Mouse (Mus musculus): Measurements from ENCODE around the gene Itsn2. TPM values are rescaled to one million over a fixed set of nuclear protein-coding genes. Genes with fewer than 3 reads are reported as not detected.

Itsn2 gene
- polyA plus RNA-seq, 1 experiment = 35.4 TPM

- no peak for TF ChIP-seq POLR2A (IDR thresholded peaks at IDR 0.05; ENCODE audit: low read depth, low read length)
- no peak for TF ChIP-seq CTCF (conservative IDR thresholded peaks at IDR 0.05; ENCODE audit: insufficient read depth, insufficient read length, low read depth, low read length)
- Histone ChIP-seq H3K27me3 (replicated peaks; ENCODE audit: control insufficient read depth, insufficient read depth, low read length) (no peaks in the 10 kb centered on the region), H3K4me3 (ENCODE audit: insufficient read depth, low read depth, low read length) (no peak overlapping the region), H3K27ac (ENCODE audit: insufficient read depth, low read depth, low read length) (peak overlapping the region; percentile 82), H3K36me3 (ENCODE audit: control insufficient read depth, insufficient read depth, low read length) (no peaks in the 10 kb centered on the region), H3K4me1 (ENCODE audit: control insufficient read depth, insufficient read depth, low read length) (peaks cover 3% of the 10 kb centered on the region; the same call in 1 of the 2 replicates)
- DNase-seq = peak; percentile 81
Observed at GRCm38 (mm10) chr12:4582326-4582725, 10.1 kb upstream of the Itsn2 start.

DNA sequence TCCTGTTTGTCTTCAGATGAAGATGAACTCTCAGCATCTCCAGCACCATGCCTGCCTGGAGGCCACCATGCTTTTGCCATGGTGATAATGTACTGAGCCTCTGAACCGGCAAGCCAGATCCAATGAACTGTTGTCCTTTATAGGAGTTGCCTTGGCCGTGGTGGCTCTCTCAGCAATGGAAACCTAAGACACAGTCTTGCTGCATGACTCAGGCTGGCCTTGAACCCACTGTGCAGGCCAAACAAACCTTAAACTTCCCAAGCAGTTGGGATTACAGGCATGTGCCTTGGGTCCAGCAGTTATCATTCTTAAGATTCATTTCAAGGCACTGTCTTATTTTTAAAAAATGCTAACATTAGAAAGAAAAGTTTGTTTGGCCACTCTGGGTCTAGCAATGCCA is 4.6 kb upstream of the Itsn2 start:
- Histone ChIP-seq H3K4me3 (ENCODE audit: insufficient read depth, low read depth, low read length) (no peak overlapping the region), H3K4me1 (ENCODE audit: control insufficient read depth, insufficient read depth, low read length) (peaks cover 5% of the 10 kb centered on the region; the same call in 1 of the 2 replicates), H3K36me3 (ENCODE audit: control insufficient read depth, insufficient read depth, low read length) (no peaks in the 10 kb centered on the region), H3K27me3 (replicated peaks; ENCODE audit: control insufficient read depth, insufficient read depth, low read length) (no peaks in the 10 kb centered on the region), H3K27ac (ENCODE audit: insufficient read depth, low read depth, low read length) (no peak overlapping the region)
- 88% methylated on average over 2 of the region's 2 CpGs for WGBS
- TF ChIP-seq CTCF (conservative IDR thresholded peaks at IDR 0.05; ENCODE audit: insufficient read depth, insufficient read length, low read depth, low read length) = no peak
- no peak for TF ChIP-seq POLR2A (IDR thresholded peaks at IDR 0.05; ENCODE audit: low read depth, low read length)
- no peak for DNase-seq

GRCm38 (mm10) chr12:4588603-4589002 is 3.8 kb upstream of the Itsn2 start:
- peak; percentile 90 for DNase-seq
- Histone ChIP-seq H3K27ac (ENCODE audit: insufficient read depth, low read depth, low read length) (no peak overlapping the region), H3K4me1 (ENCODE audit: control insufficient read depth, insufficient read depth, low read length) (peaks cover 5% of the 10 kb centered on the region; the same call in 1 of the 2 replicates), H3K27me3 (replicated peaks; ENCODE audit: control insufficient read depth, insufficient read depth, low read length) (no peaks in the 10 kb centered on the region), H3K36me3 (ENCODE audit: control insufficient read depth, insufficient read depth, low read length) (no peaks in the 10 kb centered on the region), H3K4me3 (ENCODE audit: insufficient read depth, low read depth, low read length) (no peak overlapping the region)
- TF ChIP-seq POLR2A (IDR thresholded peaks at IDR 0.05; ENCODE audit: low read depth, low read length) = no peak
- no peak for TF ChIP-seq CTCF (conservative IDR thresholded peaks at IDR 0.05; ENCODE audit: insufficient read depth, insufficient read length, low read depth, low read length)
- WGBS = 24% methylated on average over 3 of the region's 3 CpGs

DNA sequence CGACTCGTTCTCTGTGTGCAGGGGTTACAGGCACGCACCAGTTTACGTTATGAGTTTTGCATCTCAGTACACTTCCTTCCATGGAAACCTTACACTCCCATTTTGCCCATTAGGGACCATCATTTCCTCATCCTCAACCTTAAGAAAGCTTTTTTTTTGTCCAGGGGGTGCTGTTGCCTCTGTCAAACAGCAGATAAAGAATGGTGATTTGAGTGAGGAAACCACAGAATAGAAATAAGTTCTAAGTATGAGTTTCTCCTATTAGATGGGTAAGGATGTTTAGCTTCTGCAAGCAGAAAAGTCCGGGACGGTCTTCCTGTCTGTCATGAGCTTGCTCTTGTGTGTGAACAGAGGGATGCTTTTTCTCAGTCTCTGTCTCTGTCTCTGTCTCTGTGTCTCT is 413 bp upstream of the Itsn2 start:
- DNase-seq = no peak
- Histone ChIP-seq H3K4me1 (ENCODE audit: control insufficient read depth, insufficient read depth, low read length) (peaks cover 14% of the 10 kb centered on the region; the same call in 1 of the 2 replicates), H3K36me3 (ENCODE audit: control insufficient read depth, insufficient read depth, low read length) (no peaks in the 10 kb centered on the region), H3K27ac (ENCODE audit: insufficient read depth, low read depth, low read length) (peak overlapping the region; percentile 95), H3K4me3 (ENCODE audit: insufficient read depth, low read depth, low read length) (peak overlapping the region; percentile 98; the same call in 1 of the 2 replicates), H3K27me3 (replicated peaks; ENCODE audit: control insufficient read depth, insufficient read depth, low read length) (no peaks in the 10 kb centered on the region)
- no peak for TF ChIP-seq CTCF (conservative IDR thresholded peaks at IDR 0.05; ENCODE audit: insufficient read depth, insufficient read length, low read depth, low read length)
- no peak for TF ChIP-seq POLR2A (IDR thresholded peaks at IDR 0.05; ENCODE audit: low read depth, low read length)
- WGBS = 54% methylated on average over 6 of the region's 6 CpGs

DNA sequence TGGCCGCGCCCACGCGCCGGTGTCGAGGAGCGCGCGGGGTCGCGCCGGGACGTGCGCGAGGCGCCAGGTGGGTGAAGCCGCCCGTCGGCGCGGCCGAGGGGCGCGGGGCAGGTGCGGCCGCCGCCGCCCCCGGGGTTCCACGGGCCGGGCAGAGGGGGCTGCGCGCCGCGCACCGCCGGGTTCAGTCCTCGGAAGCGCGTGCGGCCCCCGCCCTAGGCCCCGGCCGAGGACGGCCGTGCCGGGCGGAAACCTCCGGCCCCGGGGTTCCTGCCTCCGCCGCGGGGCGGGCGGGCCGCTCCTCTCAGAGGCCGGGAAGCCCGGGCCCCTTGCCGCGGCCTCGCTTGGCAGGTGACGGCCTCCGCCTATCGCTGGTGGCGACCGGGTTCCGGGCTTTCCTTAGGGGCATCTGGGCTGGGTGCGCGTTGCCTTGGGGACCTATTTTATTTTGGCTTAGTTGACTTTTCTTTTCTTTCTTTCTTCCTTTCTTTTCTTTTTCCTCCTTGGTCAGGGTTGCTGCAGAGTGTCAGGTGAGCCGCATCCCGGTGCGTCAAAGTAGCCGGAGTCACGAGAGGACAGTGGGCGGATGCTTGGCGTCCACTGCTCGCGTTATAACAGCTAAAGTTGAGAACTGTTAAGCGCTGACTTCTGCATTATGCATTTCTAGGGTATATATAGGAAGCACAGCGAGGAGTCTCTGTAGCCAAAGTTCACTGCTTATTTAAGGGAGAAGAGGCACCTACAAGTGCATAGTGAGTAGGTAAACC is 910 bp downstream of the Itsn2 start:
- H3K4me1 ChIP-seq (ENCODE audit: control insufficient read depth, insufficient read depth, low read length) = peaks cover 14% of the 10 kb centered on the region; the same call in 1 of the 2 replicates
- peak; percentile 71 for DNase-seq
- H3K4me3 ChIP-seq (ENCODE audit: insufficient read depth, low read depth, low read length) = peak overlapping the region; percentile 98
- H3K27ac ChIP-seq (ENCODE audit: insufficient read depth, low read depth, low read length) = peak overlapping the region; percentile 95
- TF ChIP-seq POLR2A (IDR thresholded peaks at IDR 0.05; ENCODE audit: low read depth, low read length) (no peak), CTCF (conservative IDR thresholded peaks at IDR 0.05; ENCODE audit: insufficient read depth, insufficient read length, low read depth, low read length) (no peak)
- H3K27me3 ChIP-seq (replicated peaks; ENCODE audit: control insufficient read depth, insufficient read depth, low read length) = no peaks in the 10 kb centered on the region
- WGBS = under 1% methylated on average over 51 of the region's 80 CpGs
- H3K36me3 ChIP-seq (ENCODE audit: control insufficient read depth, insufficient read depth, low read length) = no peaks in the 10 kb centered on the region

GRCm38 (mm10) chr12:4593930-4594391 is 1.5 kb downstream of the Itsn2 start:
- no peaks in the 10 kb centered on the region for H3K36me3 ChIP-seq (ENCODE audit: control insufficient read depth, insufficient read depth, low read length)
- H3K27me3 ChIP-seq (replicated peaks; ENCODE audit: control insufficient read depth, insufficient read depth, low read length) = no peaks in the 10 kb centered on the region
- DNase-seq = no peak
- H3K27ac ChIP-seq (ENCODE audit: insufficient read depth, low read depth, low read length) = 0 out of 2 replicates have a peak overlapping the region, but pooled peaks have one; percentile 13
- H3K4me3 ChIP-seq (ENCODE audit: insufficient read depth, low read depth, low read length) = peak overlapping the region; percentile 98
- peaks cover 18% of the 10 kb centered on the region for H3K4me1 ChIP-seq (ENCODE audit: control insufficient read depth, insufficient read depth, low read length)
- no peak for TF ChIP-seq POLR2A (IDR thresholded peaks at IDR 0.05; ENCODE audit: low read depth, low read length)
- no peak for TF ChIP-seq CTCF (conservative IDR thresholded peaks at IDR 0.05; ENCODE audit: insufficient read depth, insufficient read length, low read depth, low read length)
- 20% methylated on average over 9 of the region's 9 CpGs for WGBS

DNA sequence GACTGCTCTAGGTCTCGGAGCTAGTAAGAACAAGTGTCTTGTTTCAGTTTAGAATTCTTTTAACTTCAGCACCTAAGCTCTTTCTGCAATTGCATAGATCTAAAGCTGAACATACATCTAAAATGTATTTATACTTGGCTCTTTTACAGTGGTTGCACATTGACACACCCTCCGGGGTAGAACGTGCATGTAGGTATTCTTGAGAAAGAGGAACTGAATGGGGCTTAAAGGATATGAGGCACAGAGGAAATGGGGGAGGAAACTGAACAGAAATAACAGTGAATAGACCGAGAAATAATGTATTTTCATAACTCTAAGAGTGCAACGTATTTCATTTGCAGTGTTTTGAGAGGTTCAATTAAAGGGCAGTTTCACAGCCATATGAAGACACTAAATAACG is 2.6 kb downstream of the Itsn2 start:
- no peak for DNase-seq
- Histone ChIP-seq H3K27me3 (replicated peaks; ENCODE audit: control insufficient read depth, insufficient read depth, low read length) (no peaks in the 10 kb centered on the region), H3K4me3 (ENCODE audit: insufficient read depth, low read depth, low read length) (no peak overlapping the region), H3K4me1 (ENCODE audit: control insufficient read depth, insufficient read depth, low read length) (peaks cover 23% of the 10 kb centered on the region), H3K36me3 (ENCODE audit: control insufficient read depth, insufficient read depth, low read length) (no peaks in the 10 kb centered on the region), H3K27ac (ENCODE audit: insufficient read depth, low read depth, low read length) (no peak overlapping the region)
- no peak for TF ChIP-seq CTCF (conservative IDR thresholded peaks at IDR 0.05; ENCODE audit: insufficient read depth, insufficient read length, low read depth, low read length)
- no peak for TF ChIP-seq POLR2A (IDR thresholded peaks at IDR 0.05; ENCODE audit: low read depth, low read length)
- 36% methylated on average over 6 of the region's 6 CpGs for WGBS

All from kidney, adult 2 months (tissue).